Mouse (Mus musculus): Measurements from ENCODE around the gene Fgf5.

Gene Fgf5

DNA sequence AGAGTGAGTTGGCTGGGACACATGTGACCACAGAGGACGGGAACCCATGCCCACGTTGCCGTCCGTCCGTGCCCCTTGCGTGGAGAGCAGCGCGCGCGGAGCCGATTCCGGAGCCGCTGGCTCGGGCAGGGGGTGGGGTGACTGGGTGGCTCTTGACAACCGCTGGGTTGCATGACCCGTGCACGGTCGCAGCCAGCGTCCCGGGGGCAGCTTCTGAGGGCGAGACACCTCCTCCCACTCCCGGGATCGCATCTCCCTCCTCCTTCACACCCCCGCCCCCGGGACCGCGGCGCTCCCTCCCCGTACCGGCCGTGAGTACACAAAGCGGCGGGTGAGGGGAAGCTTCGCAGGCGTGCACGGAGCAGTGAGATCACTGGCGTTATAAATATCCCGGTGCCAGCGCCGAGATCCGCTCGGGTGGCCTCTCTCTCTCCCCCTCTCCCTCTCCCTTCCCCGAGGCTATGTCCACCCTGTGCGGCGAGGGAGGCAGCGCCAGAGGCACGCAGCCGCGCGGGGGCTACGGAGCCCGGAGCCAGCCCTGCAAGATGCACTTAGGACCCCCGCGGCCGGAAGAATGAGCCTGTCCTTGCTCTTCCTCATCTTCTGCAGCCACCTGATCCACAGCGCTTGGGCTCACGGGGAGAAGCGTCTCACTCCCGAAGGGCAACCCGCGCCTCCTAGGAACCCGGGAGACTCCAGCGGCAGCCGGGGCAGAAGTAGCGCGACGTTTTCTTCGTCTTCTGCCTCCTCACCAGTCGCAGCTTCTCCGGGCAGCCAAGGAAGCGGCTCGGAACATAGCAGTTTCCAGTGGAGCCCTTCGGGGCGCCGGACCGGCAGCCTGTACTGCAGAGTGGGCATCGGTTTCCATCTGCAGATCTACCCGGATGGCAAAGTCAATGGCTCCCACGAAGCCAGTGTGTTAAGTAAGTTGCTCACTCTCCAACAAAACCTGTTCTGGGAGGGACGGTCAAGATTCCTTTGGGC is at the start of gene Fgf5:
TSS of gene Fgf5 (plus strand) at position 347 of the 984 bp plus-strand sequence.
- in situ Hi-C loops (cut with MboI; ENCODE audit: unreplicated experiment in 2 of 2): no loop called here

DNA sequence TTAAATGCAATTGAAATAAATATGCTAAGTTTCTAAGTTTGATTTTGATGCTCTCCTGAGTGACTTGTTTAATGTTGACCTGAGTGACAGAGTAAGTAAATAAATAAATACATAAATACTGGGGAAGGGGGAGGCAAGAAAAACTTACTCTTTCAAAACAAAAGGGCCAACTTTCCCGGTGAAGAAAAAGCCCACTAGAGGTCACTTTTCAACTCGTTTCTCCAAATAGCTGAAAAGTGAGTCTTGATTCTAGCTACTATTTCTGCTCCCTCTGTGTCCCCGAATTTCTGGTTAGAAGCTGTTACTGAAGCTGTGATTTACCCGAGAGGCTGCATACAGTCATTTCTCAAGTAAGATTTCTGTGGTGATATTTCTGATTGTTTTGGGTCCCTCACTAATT is 41.5 kb upstream of the Fgf5 start:
- in situ Hi-C loops (cut with MboI; ENCODE audit: unreplicated experiment in 2 of 2): loop anchor here in 1 of 2 experiments (10.0 kb wide), 1 partner anchor 122 kb away; no protein-coding TSS in a partner anchor

DNA sequence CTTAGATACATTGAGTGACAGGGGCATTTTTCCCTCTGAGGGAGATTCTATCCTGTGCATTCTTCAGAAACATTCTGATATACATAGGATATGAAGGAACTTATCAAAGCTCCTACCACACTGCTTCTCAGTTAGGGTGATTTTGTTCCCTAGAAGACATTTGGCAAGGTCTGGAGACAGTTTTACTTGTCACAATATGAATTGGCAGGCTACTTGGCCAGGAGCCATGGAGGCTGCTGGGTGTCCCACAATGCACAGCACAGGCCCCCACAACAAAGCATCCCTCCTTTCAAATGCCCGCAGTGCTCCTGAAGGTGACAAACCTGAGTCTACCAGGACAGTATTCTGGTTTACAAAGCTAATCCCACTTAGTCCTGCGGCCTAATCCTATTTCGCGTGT is 32.0 kb upstream of the Fgf5 start:
- in situ Hi-C loops (cut with MboI; ENCODE audit: unreplicated experiment in 2 of 2): no loop called here

DNA sequence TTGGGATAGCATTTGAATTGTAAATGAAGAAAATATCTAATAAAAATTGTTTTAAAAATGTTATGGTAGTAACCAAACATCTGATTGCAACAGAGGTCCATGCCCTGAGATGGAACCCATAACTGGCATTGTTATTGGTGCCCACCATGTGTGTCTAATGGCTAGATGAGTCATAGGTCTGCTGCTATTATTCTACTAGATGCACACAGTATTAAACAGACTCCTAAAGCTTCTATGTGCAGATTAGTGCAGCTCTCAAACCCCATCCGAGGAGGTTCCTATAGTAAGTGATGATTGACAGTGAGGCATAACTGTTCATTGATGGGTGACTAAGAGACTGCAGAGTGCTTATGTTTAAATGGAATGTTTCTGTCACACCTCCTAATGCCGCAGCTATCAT is 27.3 kb upstream of the Fgf5 start:
- in situ Hi-C loops (cut with MboI; ENCODE audit: unreplicated experiment in 2 of 2): no loop called here

DNA sequence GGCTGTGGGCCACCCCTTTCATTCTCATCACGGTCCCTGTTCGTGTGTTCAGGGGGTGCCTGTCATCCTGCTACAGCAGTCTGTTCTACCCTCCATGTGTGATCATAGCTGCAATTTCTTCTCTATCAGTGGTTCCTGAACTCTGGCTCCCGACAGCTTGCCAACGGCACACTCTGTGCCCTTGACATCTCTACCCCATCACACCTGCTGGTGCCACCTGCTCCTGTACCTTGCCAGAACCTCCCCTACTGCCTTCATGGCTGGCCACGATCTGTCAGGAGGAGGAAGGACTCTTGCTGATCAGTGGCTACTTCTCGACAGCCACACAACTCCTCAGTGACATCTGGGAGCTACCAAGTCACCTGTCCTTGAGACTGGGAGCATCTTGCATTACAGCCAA is 24.5 kb upstream of the Fgf5 start:
- in situ Hi-C loops (cut with MboI; ENCODE audit: unreplicated experiment in 2 of 2): no loop called here

DNA sequence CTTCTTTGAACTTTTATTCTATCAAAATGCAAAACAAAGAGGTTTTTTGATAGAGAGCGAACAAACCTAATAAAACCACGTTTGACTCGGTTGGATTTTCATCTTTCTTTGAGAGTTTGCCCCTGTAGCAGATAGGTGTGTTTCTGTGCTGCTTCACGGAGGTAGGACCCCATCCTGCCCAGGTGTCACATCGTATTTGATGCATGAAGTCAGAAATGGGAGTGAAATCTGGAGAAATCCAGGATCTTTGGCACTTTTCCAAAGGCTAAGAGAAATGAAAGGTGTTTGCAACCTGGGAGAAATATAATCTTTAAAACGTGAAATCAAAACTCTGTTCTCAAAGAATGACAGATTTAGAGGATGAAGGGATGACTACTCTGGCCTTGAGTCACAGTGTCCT is 15.5 kb upstream of the Fgf5 start:
- in situ Hi-C loops (cut with MboI; ENCODE audit: unreplicated experiment in 2 of 2): no loop called here

DNA sequence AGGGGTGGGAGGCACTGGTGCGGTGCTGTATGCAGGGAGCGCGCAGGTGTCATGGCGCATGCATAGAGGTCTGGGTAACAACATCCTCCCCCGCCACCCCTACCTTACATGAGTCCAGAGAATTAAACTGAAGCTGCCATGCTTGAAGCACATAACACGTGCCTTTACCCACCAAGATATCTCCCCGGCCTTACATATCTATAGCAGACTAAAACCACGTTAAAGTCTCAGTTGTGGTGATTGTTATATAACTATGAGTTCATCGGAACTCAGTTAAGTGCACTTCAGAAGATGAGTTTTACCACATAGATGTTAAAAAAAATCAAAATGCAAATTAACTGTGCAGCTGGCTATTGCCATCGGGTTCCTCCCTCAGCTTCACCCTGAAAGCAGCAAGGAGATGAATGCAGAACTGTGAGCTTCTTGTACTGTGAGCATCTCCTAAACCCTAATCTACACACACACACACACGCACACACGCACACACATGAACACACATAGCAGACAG is 12.6 kb upstream of the Fgf5 start:
- in situ Hi-C loops (cut with MboI; ENCODE audit: unreplicated experiment in 2 of 2): no loop called here

DNA sequence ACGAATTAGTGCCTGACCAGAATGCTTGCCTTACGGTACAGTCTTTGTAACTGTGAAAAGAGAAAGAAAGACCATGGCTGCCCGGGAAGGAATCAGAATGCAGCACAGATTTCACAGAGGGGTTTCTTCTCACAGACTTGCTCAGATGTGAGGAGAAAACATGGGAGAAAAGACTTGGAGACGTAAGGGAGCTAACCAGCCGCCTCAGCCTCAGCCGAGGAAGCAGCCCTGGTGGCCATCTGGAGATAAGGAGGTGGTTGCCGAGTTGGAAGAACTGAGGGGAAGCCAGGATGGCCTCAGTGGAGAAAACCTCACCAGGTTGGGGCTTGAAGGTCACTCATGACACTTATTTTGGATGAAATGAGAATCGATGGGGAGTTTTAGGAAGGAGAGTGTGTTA is 8.7 kb upstream of the Fgf5 start:
- in situ Hi-C loops (cut with MboI; ENCODE audit: unreplicated experiment in 2 of 2): no loop called here

DNA sequence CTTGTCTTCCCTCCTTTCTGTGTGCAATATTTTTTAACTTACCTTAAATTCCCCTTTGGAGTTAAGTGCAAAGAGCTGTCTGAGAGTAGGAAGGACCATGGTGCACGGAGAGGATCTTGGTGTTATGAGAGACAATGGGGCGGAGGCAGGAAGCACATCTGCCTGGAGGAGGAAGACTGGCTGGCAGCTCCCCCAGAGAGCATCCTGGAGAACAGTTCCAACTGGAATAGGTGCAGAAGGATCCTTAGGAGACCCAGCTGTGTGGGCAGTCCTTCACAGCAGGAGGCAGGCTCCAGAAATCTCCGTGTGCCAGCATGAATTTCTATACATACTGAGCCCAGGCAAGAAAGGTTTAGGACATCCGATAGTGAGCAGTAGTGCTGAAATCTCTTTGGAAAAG is 8.0 kb upstream of the Fgf5 start:
- in situ Hi-C loops (cut with MboI; ENCODE audit: unreplicated experiment in 2 of 2): no loop called here

DNA sequence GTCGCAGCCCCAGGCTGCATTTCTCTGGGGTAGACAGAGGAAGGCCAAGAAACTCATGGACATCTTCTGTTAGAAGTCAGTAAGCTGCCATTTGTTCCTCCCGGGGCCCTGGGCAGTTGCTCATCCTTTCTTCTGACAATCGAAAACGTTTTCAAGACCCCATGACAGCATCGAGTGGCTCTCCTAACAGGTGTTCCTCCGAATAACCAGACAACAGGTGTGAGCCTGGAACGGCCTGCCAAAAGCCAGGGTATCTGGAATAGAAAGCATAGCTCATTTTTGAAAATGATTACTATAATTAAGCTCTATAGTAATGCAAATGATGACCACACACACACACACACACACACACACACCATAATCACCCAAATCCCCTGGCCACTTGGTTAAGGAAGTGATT is 7.2 kb upstream of the Fgf5 start:
- in situ Hi-C loops (cut with MboI; ENCODE audit: unreplicated experiment in 2 of 2): no loop called here

DNA sequence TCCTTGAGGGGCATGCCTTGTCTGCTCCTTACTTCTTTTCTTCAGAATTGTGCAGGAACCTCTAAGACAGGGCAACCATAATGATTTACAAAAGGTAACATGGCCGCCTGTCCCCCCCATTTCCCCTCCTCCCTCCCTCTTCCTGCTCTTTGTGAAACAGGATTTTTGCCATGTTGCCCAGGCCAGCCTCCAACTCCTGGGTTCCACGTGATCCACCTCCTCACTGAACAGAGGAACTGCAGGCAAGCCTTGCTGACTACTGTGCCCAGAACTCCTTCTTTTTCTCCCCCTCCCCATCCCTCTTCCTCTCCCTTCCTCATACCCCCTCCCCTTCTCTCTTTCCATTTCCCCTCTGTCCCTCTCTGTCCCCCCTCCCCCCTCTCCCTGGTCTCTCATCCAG is 6.5 kb upstream of the Fgf5 start:
- in situ Hi-C loops (cut with MboI; ENCODE audit: unreplicated experiment in 2 of 2): no loop called here

DNA sequence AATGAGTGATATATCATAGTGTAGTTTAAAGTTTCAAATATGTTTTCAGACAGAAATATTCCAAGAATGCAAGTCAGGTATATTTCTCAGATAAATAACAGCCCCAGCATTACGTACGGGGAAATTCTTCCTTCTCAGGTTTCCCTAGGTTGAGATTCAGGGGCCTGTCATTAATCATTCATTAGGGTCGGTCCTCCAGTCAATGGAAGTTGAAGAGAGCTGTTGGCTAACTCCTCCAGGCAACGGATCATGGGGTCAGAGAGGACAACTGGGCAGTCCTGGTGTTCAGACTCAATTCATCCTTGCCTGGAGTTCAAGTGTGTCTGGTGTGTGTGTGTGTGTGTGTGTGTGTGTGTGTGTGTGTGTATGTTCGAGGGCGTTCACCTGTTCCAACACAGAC is 837 bp upstream of the Fgf5 start:
- in situ Hi-C loops (cut with MboI; ENCODE audit: unreplicated experiment in 2 of 2): no loop called here

DNA sequence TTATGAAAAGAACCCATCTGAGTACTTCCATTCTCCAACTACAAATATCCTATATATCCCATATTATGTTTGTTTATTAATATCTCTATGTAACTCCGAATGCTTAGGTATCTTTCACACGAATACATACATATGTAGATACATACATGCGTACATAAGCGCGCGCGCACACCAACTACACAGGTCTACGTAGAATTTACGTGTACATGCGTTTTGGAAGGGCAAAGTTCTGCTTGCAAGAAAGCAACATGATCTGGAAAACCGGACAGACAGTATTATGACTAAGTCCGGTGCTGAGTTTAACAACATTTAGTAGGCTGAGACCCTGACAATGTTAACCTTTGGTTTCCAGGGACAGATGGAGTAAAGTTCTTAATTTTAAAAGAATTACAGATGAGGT is 1.2 kb downstream of the Fgf5 start:
- in situ Hi-C loops (cut with MboI; ENCODE audit: unreplicated experiment in 2 of 2): no loop called here

DNA sequence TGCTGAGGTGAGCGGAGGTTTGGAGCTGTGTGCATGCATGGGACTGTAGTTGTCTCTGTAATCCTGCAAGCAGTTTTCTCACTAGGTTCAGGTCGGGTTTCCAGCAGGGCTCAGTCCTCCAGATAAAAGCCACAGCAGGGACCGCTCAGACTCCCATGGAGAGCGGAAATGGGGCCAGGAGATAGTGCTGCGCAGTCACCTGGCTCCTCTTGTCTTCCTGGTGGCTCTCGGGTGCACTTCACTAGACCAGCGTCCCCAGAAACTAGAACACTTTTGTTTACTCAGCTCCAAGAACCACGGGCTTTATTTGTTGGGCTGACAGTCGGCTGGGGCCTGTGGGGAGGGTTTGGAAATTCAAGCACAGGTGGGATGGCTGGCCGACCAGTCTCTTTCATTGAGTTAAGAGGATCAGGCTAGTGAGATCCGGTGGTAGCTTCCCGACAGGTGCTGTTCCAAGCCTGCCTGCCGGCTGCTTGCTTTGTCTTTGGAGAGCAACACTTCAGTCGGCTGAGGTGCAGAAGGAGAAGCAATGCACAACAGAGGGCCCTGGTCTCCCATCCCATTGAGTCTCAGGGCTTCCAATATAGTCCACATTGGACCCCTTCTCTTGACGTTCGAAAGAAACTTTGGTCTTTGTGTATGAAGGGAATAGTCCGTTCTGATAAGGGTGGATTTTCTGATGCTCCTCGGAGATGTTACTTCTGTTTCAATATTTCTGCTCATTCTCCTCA is 1.9 kb downstream of the Fgf5 start:
- in situ Hi-C loops (cut with MboI; ENCODE audit: unreplicated experiment in 2 of 2): no loop called here

DNA sequence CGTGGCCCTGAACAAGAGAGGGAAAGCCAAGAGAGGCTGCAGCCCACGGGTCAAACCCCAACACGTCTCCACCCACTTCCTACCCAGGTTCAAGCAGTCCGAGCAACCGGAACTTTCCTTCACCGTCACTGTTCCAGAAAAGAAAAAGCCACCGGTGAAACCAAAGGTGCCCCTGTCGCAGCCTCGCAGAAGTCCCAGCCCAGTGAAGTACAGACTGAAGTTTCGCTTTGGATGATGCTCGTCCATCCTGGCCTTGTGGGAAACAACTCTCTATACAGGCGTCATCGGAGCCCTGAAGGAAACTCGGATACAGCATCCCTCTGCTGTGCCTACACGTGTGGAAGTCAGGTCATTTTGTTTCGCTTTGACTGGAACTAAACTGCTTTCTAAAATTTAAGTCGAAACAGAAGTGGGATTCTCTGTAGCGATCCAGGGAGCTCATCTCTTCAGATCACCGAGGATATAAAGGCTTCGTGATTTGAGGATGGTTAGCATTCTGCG is 21.4 kb downstream of the Fgf5 start:
- in situ Hi-C loops (cut with MboI; ENCODE audit: unreplicated experiment in 2 of 2): no loop called here

DNA sequence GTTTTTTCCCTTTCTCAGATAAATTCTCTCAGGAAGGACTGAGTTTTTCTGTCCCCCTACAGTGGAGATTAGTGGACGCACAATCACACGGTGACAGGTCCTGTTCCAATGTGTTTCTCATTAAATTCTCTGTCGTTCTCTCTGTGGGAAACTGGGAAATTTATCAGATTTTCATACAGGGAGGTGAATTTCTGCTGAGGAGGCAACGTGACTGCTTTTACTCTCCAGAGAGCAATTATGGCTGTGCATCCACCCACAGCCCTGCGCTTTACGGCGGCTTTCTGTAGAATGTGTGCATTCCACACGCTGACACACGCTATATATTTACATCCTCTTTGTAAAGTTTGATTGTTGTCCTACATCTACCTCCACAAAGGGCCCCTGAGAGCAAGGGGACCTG is 28.0 kb downstream of the Fgf5 start:
- in situ Hi-C loops (cut with MboI; ENCODE audit: unreplicated experiment in 2 of 2): no loop called here

DNA sequence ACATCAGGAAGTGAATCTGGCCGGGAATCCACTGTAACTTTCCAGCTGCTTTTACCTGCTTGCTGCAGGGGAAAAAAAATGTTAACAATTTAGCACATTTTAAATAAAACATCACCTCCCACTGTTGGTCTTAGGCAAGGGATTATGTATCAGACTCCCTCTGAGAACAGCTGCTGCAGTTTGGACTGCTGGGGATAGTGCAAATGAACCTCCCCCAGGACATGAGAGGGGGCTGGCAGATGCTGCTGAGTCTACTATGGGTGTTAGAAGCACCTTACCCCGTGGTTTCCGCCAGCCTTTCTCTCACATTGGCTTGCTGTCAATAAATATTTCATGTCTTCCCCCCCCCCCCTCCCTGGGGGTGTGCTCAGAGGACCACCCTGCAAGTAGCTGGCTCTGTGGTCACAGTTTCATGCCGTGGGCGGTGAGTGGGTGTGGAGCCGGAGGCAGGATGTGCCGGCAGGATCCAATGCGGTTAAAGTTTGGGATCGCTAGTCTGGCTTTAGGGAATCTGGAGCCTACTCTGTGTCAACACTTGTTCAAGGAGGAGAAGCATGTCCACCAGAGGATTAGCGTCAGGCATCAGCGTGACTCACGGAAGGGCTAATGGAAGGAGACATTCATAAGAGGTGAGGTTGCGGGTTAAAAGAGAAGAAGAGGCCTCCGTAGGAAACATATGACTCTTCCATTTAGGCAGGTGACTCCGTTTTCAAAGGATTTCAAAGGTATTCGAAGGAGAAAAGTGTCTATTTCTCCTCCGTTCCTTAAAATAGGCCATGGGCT is 29.9 kb downstream of the Fgf5 start:
- in situ Hi-C loops (cut with MboI; ENCODE audit: unreplicated experiment in 2 of 2): no loop called here

DNA sequence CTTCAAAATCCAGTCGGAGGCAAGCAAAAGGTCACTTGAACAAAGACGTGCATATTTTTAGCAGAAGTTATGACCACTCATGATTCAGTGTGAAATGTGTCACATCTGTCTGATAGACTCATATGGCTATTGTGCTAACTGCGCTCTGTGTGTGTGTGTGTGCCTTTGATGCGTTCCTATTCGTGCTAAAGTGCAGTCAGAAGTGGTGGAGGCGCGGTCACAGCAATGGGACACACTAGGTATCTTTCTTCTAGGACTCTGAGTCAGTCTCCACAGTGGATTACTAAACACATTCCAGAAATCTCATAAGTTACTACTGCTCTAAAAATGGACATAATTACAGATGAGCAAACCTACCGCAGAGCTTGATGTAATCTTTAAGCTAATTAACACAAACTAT is 36.7 kb downstream of the Fgf5 start:
- in situ Hi-C loops (cut with MboI; ENCODE audit: unreplicated experiment in 2 of 2): no loop called here

DNA sequence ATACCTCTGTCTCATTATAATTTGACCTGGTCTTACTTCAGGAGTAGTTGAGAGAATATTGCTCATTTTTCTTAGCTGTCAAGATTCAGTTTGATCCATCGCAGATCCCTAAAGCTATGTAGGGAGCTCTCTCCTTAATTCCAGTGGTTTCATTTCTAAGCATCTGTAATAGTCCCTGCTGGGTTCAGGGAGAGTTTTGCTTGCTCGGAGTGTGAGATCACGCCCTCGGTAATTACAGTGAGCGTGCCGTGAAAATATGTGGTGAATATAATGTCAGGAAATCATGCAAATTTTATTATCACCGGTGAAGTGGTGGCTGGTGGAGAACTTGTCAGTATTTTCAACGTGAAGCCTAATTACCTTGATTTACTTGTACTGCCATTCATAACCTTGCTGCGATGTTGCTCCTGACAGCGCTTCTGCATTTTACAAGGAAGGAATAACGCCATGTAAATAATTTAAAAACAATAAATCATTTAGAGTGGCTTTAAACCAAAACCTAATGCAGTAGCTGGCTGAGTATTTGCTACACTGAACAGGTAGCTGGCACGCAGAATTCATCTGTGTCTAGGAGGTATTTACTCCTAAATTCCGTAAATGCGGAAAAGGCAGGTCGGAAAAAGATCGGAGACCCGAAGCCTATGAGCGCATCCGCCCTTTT is 38.5 kb downstream of the Fgf5 start:
- in situ Hi-C loops (cut with MboI; ENCODE audit: unreplicated experiment in 2 of 2): no loop called here

DNA sequence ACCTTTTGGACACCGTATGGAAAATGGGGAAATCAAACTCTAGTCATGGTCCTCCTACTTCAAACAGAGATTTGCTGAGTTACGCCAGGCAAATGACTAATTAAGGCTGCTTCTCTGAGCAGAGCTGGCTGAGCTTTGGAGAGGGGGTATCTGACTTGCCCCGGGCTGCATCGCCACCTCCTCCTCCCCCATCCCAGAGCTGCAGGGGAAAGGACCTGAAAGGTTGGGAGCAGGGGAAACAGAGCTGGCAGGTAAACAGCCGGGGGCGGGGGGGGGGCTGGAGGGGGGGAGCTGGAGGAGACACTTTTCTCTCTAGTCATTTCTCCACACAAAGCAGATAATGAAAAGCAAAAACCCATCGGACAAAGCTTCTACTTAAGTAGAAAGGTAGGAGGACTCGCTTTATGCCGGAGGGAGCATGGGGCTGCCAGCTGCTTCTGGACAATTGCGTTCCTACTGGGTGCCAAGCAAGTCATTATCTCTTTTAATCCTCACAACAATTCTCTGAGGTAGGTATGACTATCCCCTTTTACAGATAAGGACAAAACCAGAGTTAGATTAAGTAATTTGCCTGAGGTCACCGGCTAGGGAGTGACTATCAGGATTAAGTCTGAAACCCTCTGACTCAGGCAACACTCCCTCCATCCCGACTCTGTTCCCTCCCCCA is 39.2 kb downstream of the Fgf5 start:
- in situ Hi-C loops (cut with MboI; ENCODE audit: unreplicated experiment in 2 of 2): no loop called here
